Mouse (Mus musculus) MN1 (cell line): Measurements from ENCODE around the gene Fadd.
A peak's percentile ranks its signal among the peaks of the same experiment; 100 is the strongest.

Source experiments
- DNase-seq: peaks from one replicate; pipeline ENCODE4 v3.0.0-alpha.2; 2016; ENCODE audit warnings: low spot score

The Fadd gene

GRCm38 (mm10) chr7:144582284-144582980 is at the start of gene Fadd:
Gene Fadd, minus strand, starts transcription at chr7:144582463.
- DNase-seq: peak; percentile 97

DNA sequence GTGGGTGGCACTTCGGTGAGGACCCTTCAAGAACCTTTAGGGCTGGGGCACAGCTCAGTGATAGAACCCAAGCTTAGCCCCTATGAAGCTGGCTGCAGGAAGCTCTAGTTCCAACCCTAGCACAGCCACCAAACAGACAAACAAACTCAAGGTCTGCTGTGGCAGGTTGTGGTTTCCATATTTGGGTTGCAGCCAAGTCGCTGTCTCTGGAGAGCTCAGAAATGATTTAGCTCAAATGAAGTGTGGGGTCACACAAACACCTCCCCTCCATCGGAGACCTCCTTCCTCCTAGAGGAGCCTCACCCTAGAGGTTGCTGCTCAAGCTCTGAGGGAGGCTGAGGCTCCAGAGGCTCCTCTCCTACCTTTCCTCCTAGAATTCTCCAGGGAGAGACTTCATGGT is 48.4 kb upstream of the Fadd start:
- DNase-seq: no peak

- DNase-seq: no peak
Observed at GRCm38 (mm10) chr7:144628334-144628915, 46.2 kb upstream of the Fadd start.

DNA sequence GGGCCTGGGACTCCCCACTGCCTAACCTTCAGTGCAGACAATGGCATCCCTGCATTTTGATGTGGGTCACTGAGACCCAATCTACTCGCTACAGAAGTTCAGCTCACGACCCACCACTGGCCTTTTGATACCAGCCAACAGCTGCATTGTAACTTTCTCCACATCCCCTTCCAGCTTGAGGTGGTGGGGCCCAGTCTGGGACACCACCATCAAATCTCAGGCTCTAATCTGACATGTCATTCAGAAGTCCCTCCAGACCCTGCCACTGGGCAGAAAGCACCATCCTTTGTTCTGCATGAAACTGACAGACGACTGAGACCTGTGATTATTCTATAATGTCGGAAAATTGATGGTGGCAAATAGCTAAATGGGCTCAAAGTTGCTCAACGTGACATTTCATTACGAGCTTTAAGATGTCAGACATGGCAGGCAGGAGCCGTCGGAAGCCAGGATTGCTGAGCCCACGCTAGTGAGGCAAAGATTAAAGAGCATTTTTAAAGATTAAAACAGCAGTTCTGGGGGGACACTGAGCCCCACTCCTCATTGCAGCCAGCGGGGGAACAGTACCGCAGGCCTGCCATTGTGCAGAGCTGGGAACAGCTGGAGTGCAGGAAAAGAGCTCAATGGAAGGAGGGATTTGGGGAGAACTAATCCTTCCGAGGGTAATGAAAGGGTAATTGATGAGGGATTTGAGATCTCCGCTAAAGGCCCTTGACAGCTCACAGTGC is 45.5 kb upstream of the Fadd start:
- no peak for DNase-seq

DNA sequence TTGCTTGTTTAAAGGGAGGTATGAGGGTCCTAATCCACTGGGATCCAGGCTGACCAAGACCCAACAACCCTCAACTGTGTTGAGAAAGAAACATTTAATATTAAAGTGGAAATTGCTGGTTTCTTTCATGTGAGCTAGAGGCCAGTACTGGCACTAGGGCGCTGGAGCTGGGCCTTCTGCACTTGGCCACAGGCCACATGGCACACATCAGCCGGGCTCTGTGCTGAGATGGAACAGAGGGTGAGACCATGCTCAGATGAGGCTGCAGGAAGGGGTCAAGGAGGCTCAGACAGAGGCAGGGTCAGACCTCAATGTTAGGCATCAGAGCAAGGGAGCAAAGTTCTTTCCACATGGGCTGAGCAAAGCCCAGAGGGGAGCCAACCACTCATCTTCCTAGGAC is 43.8 kb upstream of the Fadd start:
- no peak for DNase-seq

- DNase-seq: no peak
Observed at GRCm38 (mm10) chr7:144620721-144621681, 38.7 kb upstream of the Fadd start.

- no peak for DNase-seq
Observed at GRCm38 (mm10) chr7:144620315-144620714, 38.1 kb upstream of the Fadd start.

DNA sequence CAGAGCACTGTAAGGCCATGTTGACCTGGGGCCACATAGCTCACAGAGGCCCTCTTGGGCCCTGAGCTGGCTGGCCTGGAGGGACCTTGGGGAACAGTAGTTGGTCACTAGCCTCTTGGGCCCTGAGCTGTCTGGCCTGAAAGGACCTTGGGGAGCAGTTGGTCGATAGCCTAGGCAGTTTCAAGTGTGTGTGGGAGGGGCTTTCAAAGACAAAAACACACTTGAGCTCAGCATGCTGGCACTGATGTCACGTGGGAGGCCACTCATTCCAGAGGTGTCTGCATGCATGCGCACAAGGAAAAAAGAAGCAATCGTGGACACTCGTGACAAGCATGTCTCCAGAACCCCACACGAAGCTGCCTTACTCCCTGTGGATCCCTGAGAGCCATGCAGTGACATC is 33.1 kb upstream of the Fadd start:
- no peak for DNase-seq

DNA sequence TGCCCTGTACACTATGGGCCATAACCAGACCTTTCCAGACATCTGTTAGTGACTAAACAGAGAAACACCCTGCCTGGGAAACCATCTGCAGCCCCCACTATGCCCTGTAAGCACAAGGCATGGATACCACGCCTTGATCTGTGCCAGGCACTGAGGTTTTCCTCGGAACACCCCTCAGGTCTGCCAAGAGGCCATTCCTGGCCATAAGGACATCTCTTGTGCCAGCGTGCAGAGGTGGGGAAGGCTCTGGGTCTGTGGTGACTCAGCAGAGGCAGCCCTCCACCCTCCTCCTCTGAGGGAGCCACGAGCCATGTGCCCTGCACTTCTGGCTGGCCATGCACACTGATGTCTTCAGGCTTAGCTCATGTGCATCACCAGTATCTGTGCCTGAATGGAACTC is 30.6 kb upstream of the Fadd start:
- DNase-seq: no peak

- DNase-seq: no peak
Observed at GRCm38 (mm10) chr7:144612351-144612750, 30.1 kb upstream of the Fadd start.

DNA sequence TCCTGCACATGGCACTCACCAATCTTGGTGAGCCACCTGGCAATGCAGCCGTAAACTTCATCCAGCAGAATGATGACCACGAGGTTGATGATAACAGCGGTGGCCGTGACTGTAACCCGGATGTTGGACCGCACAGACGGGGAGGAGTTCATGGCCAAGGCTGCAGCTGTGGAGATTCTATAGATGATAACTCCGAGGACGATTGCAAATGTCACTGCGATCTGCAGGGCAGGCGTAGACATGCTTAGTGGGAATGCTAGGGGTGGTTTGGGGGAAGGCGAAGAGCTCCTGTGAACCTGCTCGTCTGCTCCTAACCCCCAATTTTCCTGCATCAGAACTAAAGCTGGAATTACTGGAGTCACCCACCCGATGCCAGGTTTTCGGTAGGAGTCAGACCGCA is 29.3 kb upstream of the Fadd start:
- DNase-seq: no peak

DNA sequence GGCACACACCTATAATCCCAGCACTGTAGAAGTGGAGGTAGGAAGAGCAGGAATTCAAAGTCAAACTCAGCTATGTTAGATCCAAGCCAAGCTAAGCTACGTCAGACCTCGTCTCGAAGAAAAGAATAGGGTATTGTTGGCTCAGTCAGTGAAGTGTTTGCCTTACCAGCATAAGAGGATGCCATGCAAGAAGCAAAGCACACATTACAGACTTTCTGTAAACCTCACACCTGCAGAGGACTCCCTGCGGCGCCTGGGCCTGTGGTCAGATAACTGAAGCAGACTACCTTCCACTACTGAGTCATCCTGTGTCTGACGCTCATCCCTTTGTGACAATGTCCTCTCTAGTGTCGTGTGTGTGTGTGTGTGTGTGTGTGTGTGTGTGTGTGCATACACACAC is 27.3 kb upstream of the Fadd start:
- DNase-seq: no peak

DNA sequence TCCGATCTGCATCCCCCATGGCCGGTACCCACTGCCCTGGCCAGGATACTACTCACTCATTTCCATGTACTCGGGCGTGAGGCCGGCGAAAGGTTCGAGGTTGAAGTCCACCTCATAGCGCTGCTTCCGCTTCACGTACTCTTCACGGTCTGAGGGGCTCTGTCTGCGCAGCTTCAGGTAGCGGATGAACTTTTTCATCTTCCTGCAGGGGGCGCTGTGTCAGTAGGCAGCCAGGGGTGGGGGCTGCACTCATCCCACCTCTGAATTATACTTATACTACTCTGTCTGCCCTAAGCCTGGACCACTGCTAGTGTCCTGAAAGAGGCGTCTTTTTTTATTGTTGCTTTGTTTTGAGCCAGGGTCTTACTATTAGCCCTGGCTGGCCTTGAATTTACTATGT is 25.6 kb upstream of the Fadd start:
- no peak for DNase-seq

DNA sequence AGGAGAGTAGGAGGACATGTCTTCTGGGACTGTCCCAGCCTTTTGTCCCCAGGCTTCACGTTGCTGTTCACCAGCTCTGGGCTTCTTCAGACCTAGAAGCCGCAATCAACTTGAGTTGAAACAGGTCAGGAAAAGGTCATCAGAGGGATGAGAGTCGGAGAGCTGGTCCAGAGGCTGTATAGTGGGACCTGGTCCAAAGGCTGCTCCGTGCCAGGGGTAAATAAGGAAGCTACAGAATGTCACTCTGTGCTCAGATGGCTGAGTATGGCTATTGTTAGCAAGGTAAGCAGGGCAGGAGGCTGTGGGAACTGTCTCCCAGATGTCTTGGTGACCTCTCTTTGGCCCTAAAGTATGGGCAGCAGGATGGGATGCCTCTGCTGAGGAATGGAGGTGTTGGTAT is 22.5 kb upstream of the Fadd start:
- no peak for DNase-seq

DNA sequence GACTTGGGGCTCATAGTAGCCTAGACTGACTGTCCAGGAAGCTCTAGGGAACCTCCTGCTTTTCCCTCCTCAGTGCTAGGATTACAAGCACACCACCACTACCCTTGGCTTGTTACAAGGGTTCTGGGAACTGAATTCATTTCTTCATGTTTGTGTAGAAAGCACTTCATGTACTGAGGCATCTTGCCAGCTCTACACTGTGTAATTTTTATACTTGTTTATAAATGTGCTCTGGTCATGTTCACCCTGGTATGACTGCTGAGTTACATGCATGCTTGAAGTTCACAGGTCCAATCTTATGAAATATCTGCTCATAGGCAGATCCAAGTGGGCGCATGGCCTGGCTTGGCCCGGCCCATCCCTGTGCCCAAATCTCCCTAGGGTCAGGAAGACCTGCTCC is 22.0 kb upstream of the Fadd start:
- no peak for DNase-seq

GRCm38 (mm10) chr7:144600333-144600900 is 18.2 kb upstream of the Fadd start:
- DNase-seq: no peak

DNA sequence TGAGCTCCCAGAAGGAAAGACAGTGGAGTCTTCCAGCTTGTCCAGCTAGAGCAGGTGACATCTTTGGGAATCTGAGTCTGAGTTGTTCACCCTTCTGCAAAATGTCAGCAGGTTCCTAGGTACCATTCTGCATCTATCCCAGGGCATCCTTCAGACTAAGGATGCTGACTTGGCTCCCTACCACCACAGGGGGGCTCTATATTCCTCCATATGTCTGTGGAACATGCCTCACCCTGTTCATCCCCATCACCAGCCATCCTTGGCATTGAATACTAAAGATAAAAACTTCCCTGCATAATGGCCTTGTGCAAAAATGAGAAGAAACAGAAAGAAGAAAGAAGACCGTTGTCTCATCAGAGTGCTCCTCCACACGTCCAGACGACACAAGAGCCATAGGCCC is 7.2 kb upstream of the Fadd start:
- no peak for DNase-seq

GRCm38 (mm10) chr7:144587291-144587690 is 5.0 kb upstream of the Fadd start:
- DNase-seq: peak; percentile 26

GRCm38 (mm10) chr7:144585648-144586047 is 3.4 kb upstream of the Fadd start:
- no peak for DNase-seq

DNA sequence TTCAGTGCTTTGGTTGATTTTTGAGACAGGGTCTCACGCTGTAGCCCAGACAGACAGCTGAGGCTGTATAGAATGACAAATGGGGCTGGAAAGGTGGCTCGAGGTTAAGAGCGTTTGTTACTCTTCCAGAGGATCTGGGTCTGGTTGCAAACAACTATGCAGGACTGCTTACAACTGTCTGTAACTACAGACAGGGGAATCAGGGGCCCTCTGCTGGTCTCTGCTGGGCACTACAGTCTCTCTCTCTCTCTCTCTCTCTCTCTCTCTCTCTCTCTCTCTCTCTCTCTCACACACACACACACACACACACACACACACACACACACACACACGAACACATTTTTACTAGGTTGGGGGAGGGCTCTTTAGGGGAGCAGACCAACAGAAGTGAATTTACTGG is 1.4 kb upstream of the Fadd start:
- DNase-seq: peak; percentile 56

- peak; percentile 89 for DNase-seq
Observed at GRCm38 (mm10) chr7:144581559-144582283, 542 bp downstream of the Fadd start.
